ENCODE assay signal across 9 mouse cellular contexts in the genomic region with DNA sequence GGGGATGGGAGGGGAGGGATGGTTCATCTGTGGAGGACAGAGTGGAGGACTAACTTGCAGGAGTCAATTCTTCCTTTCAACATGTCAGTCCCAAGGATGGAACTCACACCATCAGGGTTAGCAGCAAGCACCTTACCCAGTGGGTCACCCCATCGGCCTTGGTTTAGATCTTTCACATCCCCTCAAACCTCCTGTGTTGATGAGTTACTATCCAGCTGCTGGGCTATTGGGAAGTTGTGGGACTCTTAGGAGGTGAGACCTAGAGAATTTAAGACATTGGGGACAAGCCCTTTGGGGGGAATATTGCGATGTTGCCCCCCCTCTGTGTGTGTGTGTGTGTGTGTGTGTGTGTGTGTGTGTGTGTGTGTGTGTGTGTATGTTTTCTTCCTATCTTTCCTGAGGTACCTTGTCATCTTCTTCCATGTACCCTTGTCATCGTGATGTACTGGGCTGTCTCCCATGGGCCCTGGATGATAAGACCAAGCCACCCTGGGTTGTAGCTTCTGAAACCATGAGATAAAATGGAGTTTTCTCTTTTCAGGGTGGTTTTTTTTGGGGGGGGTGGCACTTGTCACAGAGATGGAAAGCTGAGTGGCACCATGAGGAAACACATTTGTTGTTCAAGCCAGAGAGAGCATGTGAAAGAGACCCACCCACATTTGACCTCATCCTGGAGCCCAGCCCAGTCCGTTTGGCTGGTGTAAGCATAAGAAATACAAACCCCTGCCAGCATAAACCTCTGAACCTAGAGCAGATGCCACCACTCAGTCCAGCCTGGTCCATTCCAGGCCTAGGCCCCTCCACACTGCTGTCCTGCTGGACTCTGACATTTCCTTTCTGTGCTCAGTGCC.
DNase-seq lines count a peak whose midpoint lies in the region; ATAC-seq and TF ChIP-seq lines count a peak whose summit lies in the region.
"Had no signal": no experiment of that assay in that cellular context is flagged by ENCODE, and none has a peak within 500 bp of the region (broad histone marks: within the 10 kb centered on the region; RNA-seq: fewer than 3 reads in every experiment).

No protein-coding gene starts in this region.

- H3K36me3 ChIP-seq in MEL (ENCODE audit: control insufficient read depth in 1 of 2, insufficient read depth in 2 of 2, low read length in 2 of 2): peaks cover 0 to 7% of the 10 kb centered on the region in 2 experiments; a peak in 1 of 4 replicates

- peak; percentile 66 for DNase-seq in MEL (ENCODE audit: low read depth, low spot score)
- DNase-seq in adrenal gland, postnatal 25 days: peak; percentile 62
- DNase-seq in heart, postnatal 10 days: peak; percentile 77 to 78
- peak; percentile 49 to 64 for DNase-seq in kidney, postnatal 4 days
- DNase-seq in lung, postnatal 4 days: peak; percentile 69 to 78
- no peak for DNase-seq in frontal cortex, postnatal 36 days (ENCODE audit: low spot score in 2 of 2)
- DNase-seq in T-cell, adult 2 months (ENCODE audit: low spot score): no peak

- no peak for TF ChIP-seq RAD21 in MEL (IDR thresholded peaks at IDR 0.05; ENCODE audit: low read depth, low read length)

- peaks cover 0 to 2% of the 10 kb centered on the region in 2 experiments; a peak in 1 of 4 replicates for H3K27me3 ChIP-seq in MEL (ENCODE audit: control insufficient read depth in 1 of 2, insufficient read depth in 2 of 2, low read length in 2 of 2)

- TF ChIP-seq POLR2A in MEL (IDR thresholded peaks at IDR 0.05; ENCODE audit: control insufficient read depth in 1 of 2, insufficient read depth in 1 of 2, low read depth in 1 of 2, low read length in 2 of 2, poor library complexity in 1 of 2): no peak

- intact Hi-C loops in heart, postnatal 10 days (cut with DNase I): no loop called here

- H3K4me3 ChIP-seq in MEL (ENCODE audit: control insufficient read depth in 1 of 2, insufficient read depth in 1 of 2, low read depth in 2 of 2, low read length in 2 of 2): no peak overlapping the region; a peak in 1 of 4 replicates

- H3K79me2 ChIP-seq in MEL (ENCODE audit: control insufficient read depth, insufficient read depth, low read length, poor library complexity): no peaks in the 10 kb centered on the region

- TF ChIP-seq CTCF in MEL (IDR thresholded peaks at IDR 0.05 in 2 of 3, conservative IDR thresholded peaks at IDR 0.05 in 1 of 3; ENCODE audit: control insufficient read depth in 1 of 3, insufficient read depth in 1 of 3, low read depth in 2 of 3, low read length in 3 of 3, poor library complexity in 1 of 3, severe bottlenecking in 1 of 3): no peak

- peaks cover 11 to 14% of the 10 kb centered on the region in 2 experiments; a peak in 3 of 4 replicates for H3K4me1 ChIP-seq in MEL (ENCODE audit: control insufficient read depth in 1 of 2, insufficient read depth in 2 of 2, low read length in 2 of 2)

- ATAC-seq in erythroid progenitor cell, adult 5-6 weeks (replicated peaks; ENCODE audit: low FRiP score, poor library complexity, severe bottlenecking): peak; percentile 91

- no peaks in the 10 kb centered on the region for H3K9me3 ChIP-seq in MEL (replicated peaks; ENCODE audit: insufficient read depth, low read length)

- peak overlapping the region; percentile 79; the same call in 1 of the 2 replicates for H3K27ac ChIP-seq in MEL (ENCODE audit: control insufficient read depth, low read depth, low read length)
- H3K27ac ChIP-seq: macrophage had no signal

- peak; percentile 48 to 83; a peak in 3 of 4 replicates for TF ChIP-seq EP300 in MEL (IDR thresholded peaks at IDR 0.05; ENCODE audit: low read depth in 1 of 2, low read length in 2 of 2)

- H3K9ac ChIP-seq in MEL (ENCODE audit: control insufficient read depth, low read depth, low read length, poor library complexity, severe bottlenecking): peak overlapping the region; percentile 27; the same call in 1 of the 2 replicates

TF ChIP-seq in MEL, 35 proteins besides CTCF, POLR2A, EP300 and RAD21:
- TF ChIP-seq BHLHE40 (IDR thresholded peaks at IDR 0.05; ENCODE audit: borderline replicate concordance, low read depth, low read length) (no peak), RCOR1 (IDR thresholded peaks at IDR 0.05; ENCODE audit: low read depth, low read length) (peak; percentile 12; the same call in 1 of the 2 replicates), SIN3A (IDR thresholded peaks at IDR 0.05; ENCODE audit: low read length) (peak; percentile 45; the same call in 1 of the 2 replicates), NELFE (IDR thresholded peaks at IDR 0.05; ENCODE audit: low read depth, low read length) (no peak), ETS1 (IDR thresholded peaks at IDR 0.05; ENCODE audit: low read depth, low read length) (peak; percentile 83), MYB (IDR thresholded peaks at IDR 0.05; ENCODE audit: low read depth, low read length) (no peak), TAL1 (IDR thresholded peaks at IDR 0.05; ENCODE audit: low read length) (peak; percentile 29; the same call in 1 of the 2 replicates), CHD1 (IDR thresholded peaks at IDR 0.05; ENCODE audit: low read depth, low read length) (no peak), POLR2AphosphoS5 (IDR thresholded peaks at IDR 0.05; ENCODE audit: borderline replicate concordance, low read depth, low read length) (no peak), GATA1 (IDR thresholded peaks at IDR 0.05; ENCODE audit: low read depth, low read length) (peak; percentile 36; the same call in 1 of the 2 replicates), MXI1 (IDR thresholded peaks at IDR 0.05; ENCODE audit: low read depth, low read length) (peak; percentile 85; the same call in 1 of the 2 replicates), TCF12 (IDR thresholded peaks at IDR 0.05; ENCODE audit: low read depth, low read length) (peak; percentile 94), ELF1 (IDR thresholded peaks at IDR 0.05; ENCODE audit: low read depth, low read length) (0 out of 2 replicates have a peak, but pooled peaks have one; percentile 18), MYC (IDR thresholded peaks at IDR 0.05; ENCODE audit: low read depth, low read length) (no peak)

Comparison
In these comparisons a context has a peak if more than half of its experiments do, and no peak if none do; other contexts are left out.
1. DNase-seq: peak in MEL (single experiment), adrenal gland, postnatal 25 days (single experiment), heart, postnatal 10 days (2 of 2), kidney, postnatal 4 days (2 of 2) and lung, postnatal 4 days (2 of 2); none in frontal cortex, postnatal 36 days (0 of 2) and T-cell, adult 2 months (single experiment).